Mouse (Mus musculus) natural killer cell, adult 2 months (primary cell): Measurements from ENCODE around the gene Cfap97.
"Not testable (repeated sequence)": the region's sequence is repeated elsewhere in the genome, so short reads cannot be mapped to it uniquely, and the experiment has no call there.

Source experiments
- DNase-seq, 2 experiments: peaks; one replicate each; pipeline ENCODE4 v3.0.0; 2022; ENCODE audit warnings: low spot score in 2 of 2

Gene Cfap97

GRCm38 (mm10) chr8:46151202-46152062 is at the start of gene Cfap97:
Gene Cfap97, plus strand, starts transcription at chr8:46151771.
- no peak for DNase-seq

- no peak for DNase-seq
These were observed 48.1 kb upstream of the Cfap97 start for GRCm38 (mm10) chr8:46103434-46103833.

GRCm38 (mm10) chr8:46107690-46108089 is 43.9 kb upstream of the Cfap97 start:
- DNase-seq = no peak

- not testable (repeated sequence) for DNase-seq
These were observed 38.0 kb upstream of the Cfap97 start for GRCm38 (mm10) chr8:46113421-46114170.

- no peak for DNase-seq
These were observed 34.4 kb upstream of the Cfap97 start for GRCm38 (mm10) chr8:46117172-46117571.

GRCm38 (mm10) chr8:46119176-46119575 is 32.4 kb upstream of the Cfap97 start:
- DNase-seq = no peak

GRCm38 (mm10) chr8:46122498-46122897 is 29.1 kb upstream of the Cfap97 start:
- DNase-seq = no peak

GRCm38 (mm10) chr8:46130426-46130825 is 21.1 kb upstream of the Cfap97 start:
- DNase-seq = no peak

GRCm38 (mm10) chr8:46135546-46135945 is 16.0 kb upstream of the Cfap97 start:
- peak in 1 of 2 experiments; percentile 15 for DNase-seq

- no peak for DNase-seq
These were observed 14.2 kb upstream of the Cfap97 start for GRCm38 (mm10) chr8:46137336-46137735.

- no peak for DNase-seq
These were observed 13.6 kb upstream of the Cfap97 start for GRCm38 (mm10) chr8:46137843-46138596.

GRCm38 (mm10) chr8:46140376-46141120 is 11.0 kb upstream of the Cfap97 start:
- DNase-seq = no peak

GRCm38 (mm10) chr8:46141688-46142087 is 9.9 kb upstream of the Cfap97 start:
- DNase-seq = no peak

- DNase-seq = no peak
These were observed 9.0 kb upstream of the Cfap97 start for GRCm38 (mm10) chr8:46142498-46143081.

GRCm38 (mm10) chr8:46143470-46143869 is 8.1 kb upstream of the Cfap97 start:
- DNase-seq = no peak

- DNase-seq = no peak
These were observed 7.6 kb upstream of the Cfap97 start for GRCm38 (mm10) chr8:46143924-46144323.

- no peak for DNase-seq
These were observed 5.4 kb upstream of the Cfap97 start for GRCm38 (mm10) chr8:46146173-46146572.

- DNase-seq = no peak
These were observed 2.3 kb upstream of the Cfap97 start for GRCm38 (mm10) chr8:46149306-46149705.

- DNase-seq = no peak
These were observed 1.8 kb upstream of the Cfap97 start for GRCm38 (mm10) chr8:46149782-46150181.

GRCm38 (mm10) chr8:46152064-46153031 is 777 bp downstream of the Cfap97 start, which contains the start of gene Snx25:
Gene Snx25, minus strand, starts transcription at chr8:46152159.
- DNase-seq = peak; percentile 64 to 86
